Mouse (Mus musculus) midbrain, postnatal 0 days (tissue): ENCODE results near the gene Pcdh8. TPM values are rescaled to one million over a fixed set of nuclear protein-coding genes. Genes with fewer than 3 reads are reported as not detected.

Experiments
- ATAC-seq: fragments of 200-750 bp; cut with Nextera tagmentation; 2 replicates; pipeline ENCODE4 v1.8.0; 2017; ENCODE audit warnings: moderate number of reproducible peaks, mild to moderate bottlenecking, moderate TSS enrichment, moderate library complexity; ENCODE audit not compliant: low FRiP score
- DNase-seq: peaks from one replicate; pipeline ENCODE4 v3.0.0-alpha.2; 2015; ENCODE audit warnings: low spot score
- H3K27ac ChIP-seq: fragments of 300-500 bp; sonication (generic); 2 replicates; pipeline ENCODE4 v1.5.1; 2014; ENCODE audit warnings: low read depth, mild to moderate bottlenecking, low read length, mixed read lengths
- H3K27me3 ChIP-seq: fragments of 300-500 bp; sonication (generic); 2 replicates; pipeline ENCODE4 v1.6.1; 2014; ENCODE audit warnings: low read length, control low read depth, mixed read lengths; ENCODE audit not compliant: insufficient read depth
- H3K36me3 ChIP-seq: fragments of 300-500 bp; sonication (generic); 2 replicates; pipeline ENCODE4 v1.6.1; 2014; ENCODE audit warnings: low read length, control low read depth, mixed read lengths; ENCODE audit not compliant: insufficient read depth
- H3K4me1 ChIP-seq: fragments of 300-500 bp; sonication (generic); 2 replicates; pipeline ENCODE4 v1.6.1; 2014; ENCODE audit warnings: mild to moderate bottlenecking, control low read depth, antibody characterized with exemption, low read length, mixed read lengths; ENCODE audit not compliant: insufficient read depth
- H3K4me2 ChIP-seq: fragments of 300-500 bp; sonication (generic); 2 replicates; pipeline ENCODE4 v1.6.1; 2014; ENCODE audit warnings: low read depth, mild to moderate bottlenecking, low read length, mixed read lengths; ENCODE audit not compliant: poor library complexity, severe bottlenecking
- H3K4me3 ChIP-seq: fragments of 300-500 bp; sonication (generic); 2 replicates; pipeline ENCODE4 v1.5.1; 2014; ENCODE audit warnings: low read depth, mild to moderate bottlenecking, low read length, moderate library complexity
- H3K9ac ChIP-seq: fragments of 300-500 bp; sonication (generic); replicated peaks from 2 replicates; pipeline ENCODE4 v1.6.1; 2014; ENCODE audit warnings: mild to moderate bottlenecking, low read length, moderate library complexity, mixed read lengths; ENCODE audit not compliant: poor library complexity, severe bottlenecking
- H3K9me3 ChIP-seq: fragments of 300-500 bp; sonication (generic); 2 replicates; pipeline ENCODE4 v1.6.1; 2016; ENCODE audit warnings: low read length, control low read depth
- CTCF ChIP-seq: IDR thresholded peaks from 2 replicates; pipeline ENCODE4 v1.5.1; 2016; ENCODE audit warnings: antibody characterized with exemption, mild to moderate bottlenecking
- WGBS: fragments of 180-500 bp; shearing (Covaris S2); extraction: QIAGEN DNeasy Blood & Tissue Kit; methylation state at CpG from one replicate; pipeline ENCODE4 v1.1.7; 2014; 5-methylcytosine and 5-hydroxymethylcytosine counted together
- polyA plus RNA-seq: library from polyadenylated mRNA; unstranded; fragments of >200 nt; fragmentation: Nextera tagmentation; extraction: Ambion mirVana; gene quantifications from 2 replicates; pipeline ENCODE4 v1.2.1, GENCODE M21; 2015
- total RNA-seq: library from RNA; depleted of rRNA; stranded (reverse); fragments of >200 nt; gene quantifications from 2 replicates; pipeline ENCODE4 v1.2.3, GENCODE M21; 2014

The Pcdh8 gene
- total and polyA plus RNA-seq, 2 experiments from 2014 or later, result 50.2 to 149 TPM

- TF ChIP-seq CTCF, result no peak
- no peaks in the 10 kb centered on the region; the same call in 1 of the 2 replicates for H3K27me3 ChIP-seq
- H3K4me2 ChIP-seq, result peak overlapping the region; percentile 72
- H3K36me3 ChIP-seq, result no peaks in the 10 kb centered on the region
- WGBS, result 4% methylated on average over 20 of the region's 20 CpGs
- ATAC-seq, result no peak
- no peaks in the 10 kb centered on the region for H3K9me3 ChIP-seq
- peak overlapping the region; percentile 87 for H3K27ac ChIP-seq
- peak overlapping the region; percentile 68 for H3K4me3 ChIP-seq
- peak overlapping the region; percentile 56 for H3K9ac ChIP-seq
- peaks cover 17% of the 10 kb centered on the region for H3K4me1 ChIP-seq
- no peak for DNase-seq
Observed at GRCm38 (mm10) chr14:79771802-79772511, 845 bp upstream of the Pcdh8 start.

GRCm38 (mm10) chr14:79770306-79771093, 612 bp downstream of the Pcdh8 start:
- 0 out of 2 replicates have a peak, but pooled peaks have one; percentile 6 for TF ChIP-seq CTCF
- under 1% methylated on average over 60 of the region's 62 CpGs for WGBS
- Histone ChIP-seq H3K4me3 (peak overlapping the region; percentile 68), H3K4me1 (peaks cover 17% of the 10 kb centered on the region), H3K9ac (peak overlapping the region; percentile 75), H3K9me3 (no peaks in the 10 kb centered on the region), H3K4me2 (peak overlapping the region; percentile 72), H3K36me3 (no peaks in the 10 kb centered on the region), H3K27me3 (no peaks in the 10 kb centered on the region; the same call in 1 of the 2 replicates), H3K27ac (peak overlapping the region; percentile 87)
- ATAC-seq (peak; percentile 35), DNase-seq (peak; percentile 29)

GRCm38 (mm10) chr14:79769618-79770017, 1.5 kb downstream of the Pcdh8 start:
- peak; percentile 81 for TF ChIP-seq CTCF

GRCm38 (mm10) chr14:79768996-79769395, 2.1 kb downstream of the Pcdh8 start:
- Histone ChIP-seq H3K27ac (peak overlapping the region; percentile 87), H3K27me3 (no peaks in the 10 kb centered on the region; the same call in 1 of the 2 replicates), H3K4me2 (peak overlapping the region; percentile 72), H3K9ac (peak overlapping the region; percentile 75), H3K4me1 (peaks cover 17% of the 10 kb centered on the region), H3K36me3 (no peaks in the 10 kb centered on the region), H3K4me3 (peak overlapping the region; percentile 68), H3K9me3 (no peaks in the 10 kb centered on the region)
- peak; percentile 59 for TF ChIP-seq CTCF
- WGBS, result under 1% methylated on average over 30 of the region's 30 CpGs
- no peak for ATAC-seq
- DNase-seq, result peak; percentile 53

More at GRCm38 (mm10) chr14:79769618-79770017, 1.5 kb downstream of the Pcdh8 start:
- H3K9me3 ChIP-seq, result no peaks in the 10 kb centered on the region
- DNase-seq (peak; percentile 81), ATAC-seq (peak; percentile 17; the same call in 1 of the 2 replicates)
- H3K9ac ChIP-seq, result peak overlapping the region; percentile 75
- WGBS, result under 1% methylated on average over 30 of the region's 46 CpGs
- no peaks in the 10 kb centered on the region for H3K36me3 ChIP-seq
- H3K4me3 ChIP-seq, result peak overlapping the region; percentile 68
- H3K4me1 ChIP-seq, result peaks cover 17% of the 10 kb centered on the region
- no peaks in the 10 kb centered on the region; the same call in 1 of the 2 replicates for H3K27me3 ChIP-seq
- peak overlapping the region; percentile 87 for H3K27ac ChIP-seq
- H3K4me2 ChIP-seq, result peak overlapping the region; percentile 72

GRCm38 (mm10) chr14:79768076-79768830, 2.9 kb downstream of the Pcdh8 start:
- no peak for ATAC-seq

More at GRCm38 (mm10) chr14:79768076-79768830, 2.9 kb downstream of the Pcdh8 start:
- Histone ChIP-seq H3K9me3 (no peaks in the 10 kb centered on the region), H3K27me3 (no peaks in the 10 kb centered on the region; the same call in 1 of the 2 replicates), H3K4me1 (peaks cover 14% of the 10 kb centered on the region), H3K27ac (peak overlapping the region; percentile 87), H3K9ac (peak overlapping the region; percentile 75), H3K36me3 (no peaks in the 10 kb centered on the region), H3K4me2 (peak overlapping the region; percentile 72), H3K4me3 (peak overlapping the region; percentile 68)
- no peak for DNase-seq
- 1% methylated on average over 46 of the region's 59 CpGs for WGBS
- TF ChIP-seq CTCF, result peak; percentile 48
